Mouse (Mus musculus) spleen, postnatal 4 days (tissue): ENCODE results near the gene Gm10643.
A peak's percentile ranks its signal among the peaks of the same experiment; 100 is the strongest.

ENCODE experiments used
- DNase-seq, 2 experiments: peaks; one replicate each; pipeline ENCODE4 v3.0.0; 2022; ENCODE audit warnings: low spot score in 2 of 2

The Gm10643 gene

DNA sequence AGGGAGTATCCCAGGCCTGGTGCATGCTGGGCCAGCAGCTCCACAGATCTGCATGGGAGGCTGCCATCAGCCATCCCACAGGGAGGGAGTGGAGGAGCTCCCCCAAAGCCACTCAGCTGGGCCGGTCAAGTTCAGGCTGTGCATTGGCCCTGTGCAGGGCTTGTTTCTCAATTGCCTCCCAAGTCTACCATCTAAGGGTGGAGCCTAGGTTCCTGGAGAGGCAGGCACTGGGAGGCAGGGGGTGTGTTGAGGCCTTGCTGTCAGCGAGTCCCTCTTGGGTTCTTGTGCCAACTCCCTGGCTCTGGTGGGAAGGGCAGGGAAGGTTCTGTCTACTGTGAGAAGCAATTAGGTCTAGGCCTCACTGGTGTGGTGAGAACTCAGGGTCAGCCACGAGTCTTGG is 7.0 kb upstream of the Gm10643 start:
- DNase-seq = no peak

DNA sequence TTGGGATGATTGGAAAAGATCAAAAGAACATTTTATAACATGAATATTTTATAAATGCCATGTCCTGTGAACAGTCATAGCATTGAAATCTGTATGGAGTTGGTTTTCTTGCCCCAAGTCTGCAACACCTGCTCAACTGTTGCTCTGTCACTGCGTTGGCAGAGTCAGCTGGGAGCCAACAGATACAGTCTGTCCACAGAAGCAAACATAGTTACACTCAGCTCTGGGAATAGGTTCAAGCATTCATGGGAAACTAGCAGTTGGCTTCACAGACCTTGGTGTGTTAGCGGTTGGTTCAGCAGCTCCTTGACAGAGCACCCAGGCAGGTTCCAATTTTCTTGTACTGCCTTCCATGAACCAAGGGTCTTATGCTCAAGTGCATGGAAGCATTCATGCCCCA is 5.7 kb upstream of the Gm10643 start:
- no peak for DNase-seq

DNA sequence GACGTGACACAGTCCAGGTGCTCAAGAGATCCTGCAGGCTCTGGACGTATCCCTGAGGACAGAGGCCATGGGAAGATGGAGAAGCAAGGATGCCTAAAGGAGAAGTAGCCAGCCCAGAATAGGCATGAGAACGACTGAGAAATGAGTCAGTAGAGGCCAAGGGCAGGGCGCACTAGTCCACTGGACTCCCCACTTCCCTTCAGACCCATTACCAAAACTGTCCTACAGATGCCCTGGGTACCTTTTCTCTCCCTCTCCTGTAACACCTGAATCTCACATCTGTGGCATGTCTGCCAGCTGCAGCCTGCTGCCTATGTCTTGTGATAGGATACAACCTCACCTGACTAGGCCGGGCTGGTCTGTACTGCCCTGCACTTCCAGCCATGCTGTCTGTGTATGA is 5.3 kb upstream of the Gm10643 start:
- DNase-seq = no peak

DNA sequence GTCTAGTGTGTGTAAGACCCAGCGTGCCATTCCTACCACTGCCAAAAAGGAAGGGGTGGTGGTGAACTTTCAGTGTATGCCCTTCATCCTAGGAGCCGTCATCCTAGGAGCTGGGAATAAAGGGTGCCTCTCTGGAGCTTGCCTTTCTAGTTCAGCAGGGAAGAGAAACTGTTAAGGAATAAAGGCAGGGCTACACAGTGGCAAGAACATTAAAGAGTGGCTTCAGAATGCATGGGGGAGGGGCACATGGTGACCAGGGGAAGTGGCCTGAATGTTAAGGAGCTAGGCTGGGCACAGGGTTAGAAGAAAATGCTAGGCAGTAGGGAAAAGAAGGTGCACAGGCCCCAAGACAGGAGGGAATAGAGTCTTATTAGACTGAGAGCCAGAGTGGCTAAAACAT is 4.8 kb upstream of the Gm10643 start:
- no peak for DNase-seq

DNA sequence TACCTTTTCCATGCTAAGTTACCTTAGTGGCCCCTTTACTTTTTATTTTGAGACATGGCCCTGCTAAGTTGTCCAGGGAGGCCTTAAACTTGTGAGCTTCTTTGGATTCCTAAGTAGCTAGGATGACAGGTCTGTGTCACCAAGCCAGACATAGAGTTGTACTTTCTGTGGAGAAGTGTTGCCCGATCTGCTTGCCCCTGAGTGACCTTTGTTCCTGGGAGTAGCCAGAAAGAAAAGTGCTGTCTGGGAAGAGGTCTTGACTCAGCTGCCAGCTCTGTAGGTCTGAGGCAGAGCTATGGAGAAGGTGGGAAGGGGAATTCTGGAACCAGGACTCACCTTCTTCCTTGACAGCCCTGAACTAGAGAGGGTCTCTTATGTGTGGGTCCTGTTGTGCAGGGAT is 4.2 kb upstream of the Gm10643 start:
- no peak for DNase-seq

DNA sequence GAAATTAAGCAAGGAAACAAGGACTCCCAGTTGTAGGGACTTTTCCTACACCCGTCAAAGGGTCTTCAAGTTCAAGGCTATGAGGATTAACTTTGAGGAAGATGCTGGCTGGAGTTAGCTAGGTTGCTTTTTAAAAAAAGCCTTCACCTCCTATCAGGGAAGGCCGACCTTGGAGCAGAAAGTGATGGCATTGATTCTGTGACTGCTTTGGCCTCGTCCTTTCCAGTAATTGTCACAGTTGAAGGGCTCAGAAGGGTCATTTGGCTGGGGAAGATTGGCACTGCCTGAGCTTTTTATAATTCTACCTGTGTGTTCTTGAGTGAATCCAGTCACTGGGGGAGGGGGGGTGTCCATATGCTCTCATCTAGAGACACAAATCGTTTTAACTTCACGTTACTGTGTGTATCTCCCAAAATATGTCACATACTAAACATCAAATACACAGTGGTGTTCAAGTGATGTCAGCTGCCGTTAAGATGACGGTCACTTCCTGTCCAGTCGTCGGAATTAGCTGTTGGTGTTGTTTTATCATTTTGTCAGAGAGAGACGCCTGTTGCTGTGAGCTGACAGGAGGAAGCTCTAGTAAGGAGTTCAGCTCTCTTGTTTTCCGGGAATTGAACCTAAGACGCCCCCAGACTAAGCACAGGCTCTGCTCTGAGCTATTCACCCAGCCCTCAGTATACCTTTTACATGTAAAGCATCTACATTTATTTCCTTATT is 3.5 kb upstream of the Gm10643 start:
- DNase-seq = no peak

DNA sequence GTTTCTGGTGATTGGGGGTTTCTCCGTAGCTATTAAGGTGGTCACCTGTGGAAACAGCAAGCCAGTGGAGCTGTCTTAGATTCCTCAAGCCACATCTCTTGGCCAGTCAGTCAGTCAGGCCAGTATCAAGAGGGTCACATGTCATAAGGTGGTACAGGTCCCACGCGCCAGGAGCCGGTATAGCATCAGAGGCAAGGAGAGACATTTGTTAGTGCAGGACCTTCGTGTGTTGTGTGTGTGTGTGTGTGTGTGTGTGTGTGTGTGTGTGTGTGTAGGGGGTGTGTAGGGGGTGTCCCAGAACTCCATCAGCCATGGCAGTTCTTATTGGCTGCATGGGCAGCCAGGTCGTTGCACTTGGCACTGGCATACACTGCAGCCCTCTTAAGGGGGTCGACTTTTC is 3.0 kb upstream of the Gm10643 start:
- no peak for DNase-seq

DNA sequence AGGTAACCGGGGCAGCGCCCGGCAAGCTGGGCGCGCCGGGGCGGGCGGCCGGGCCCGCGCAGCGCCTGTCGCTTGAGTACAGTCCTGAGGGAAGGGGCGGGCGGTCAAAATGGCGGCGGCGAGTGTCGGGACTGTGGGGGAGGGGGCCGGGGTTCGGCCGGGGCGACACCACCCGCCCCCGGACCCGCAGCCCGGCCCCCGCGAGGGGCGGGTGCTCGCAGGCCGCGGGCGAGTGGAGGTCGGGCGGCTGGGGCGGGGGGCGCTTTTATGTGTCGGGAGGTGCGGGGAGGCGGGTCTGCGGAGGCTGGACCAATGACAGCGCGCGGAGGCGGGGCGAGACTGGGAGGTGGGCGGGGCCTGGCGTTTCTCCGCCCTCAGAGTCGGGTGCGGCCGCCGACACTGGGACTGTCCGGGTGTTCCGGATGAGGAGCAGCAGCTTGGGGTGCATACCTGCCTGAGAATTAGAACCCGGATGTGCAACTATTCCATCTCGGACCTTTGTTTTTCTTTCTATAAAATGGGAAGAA is 2.2 kb upstream of the Gm10643 start:
- peak; percentile 98 to 100 for DNase-seq

DNA sequence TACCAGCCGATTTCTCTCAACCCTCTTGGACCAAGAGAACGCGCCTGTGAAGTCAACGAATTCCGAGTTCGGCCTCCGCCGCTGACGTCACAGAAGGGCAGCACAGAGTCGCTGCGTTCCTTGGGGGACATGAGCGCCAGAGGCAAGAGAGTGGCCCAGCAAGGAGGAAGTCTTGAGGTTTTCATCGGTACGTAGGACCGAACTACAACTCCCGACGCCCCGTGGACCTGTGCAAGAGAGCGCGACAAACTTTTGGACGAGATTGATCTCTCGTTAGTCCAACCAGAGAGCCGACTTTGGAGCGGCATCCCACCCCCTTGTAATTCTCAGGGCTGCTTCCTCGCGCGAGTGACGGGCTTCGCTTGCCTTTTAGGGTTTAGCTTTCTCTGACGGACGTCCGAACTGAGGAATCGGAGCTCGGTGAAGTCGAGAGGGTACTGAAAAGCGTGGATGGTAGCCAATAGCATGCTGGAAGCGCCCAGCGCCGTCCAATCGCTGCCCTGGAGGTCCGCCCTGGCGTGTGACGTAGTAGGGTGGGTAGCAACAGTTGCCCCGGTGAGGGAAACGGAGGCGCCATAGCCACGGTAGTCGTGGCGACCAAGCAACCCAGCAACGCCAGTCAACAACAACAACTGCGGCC is 1.5 kb upstream of the Gm10643 start, which contains the start of gene Rfx1:
Gene Rfx1, plus strand, starts transcription at position 544 of the 640 bp plus-strand sequence.
- DNase-seq = peak; percentile 97 to 98

DNA sequence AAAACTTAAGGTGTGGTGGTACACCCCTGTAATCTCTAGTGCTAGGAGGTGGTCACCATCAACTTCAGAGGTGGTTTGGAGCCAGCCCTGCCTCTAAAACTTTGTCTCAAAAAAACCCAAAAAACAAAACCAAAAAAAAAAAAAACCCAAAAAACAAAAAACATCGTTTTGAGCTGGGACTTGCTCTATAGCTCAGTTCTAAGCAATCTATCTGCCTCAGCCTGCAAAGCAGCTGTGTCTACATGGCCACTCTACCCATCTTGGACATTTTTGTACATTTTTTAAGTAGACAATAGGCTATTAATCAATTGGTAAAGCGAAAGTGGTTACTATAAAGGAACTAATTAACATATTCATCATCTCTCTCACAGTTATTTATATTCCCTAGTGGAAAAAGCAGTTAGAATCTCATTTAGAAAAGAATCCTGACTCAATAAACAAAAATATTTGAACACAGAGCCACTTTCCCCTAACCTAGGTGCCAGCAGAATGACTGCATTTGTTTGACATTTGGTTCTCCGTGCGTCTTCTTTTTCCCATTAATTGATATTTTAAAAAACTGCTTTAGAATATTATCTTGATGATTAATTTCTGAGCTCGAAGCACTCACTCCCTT is 628 bp upstream of the Gm10643 start:
- DNase-seq = no peak

DNA sequence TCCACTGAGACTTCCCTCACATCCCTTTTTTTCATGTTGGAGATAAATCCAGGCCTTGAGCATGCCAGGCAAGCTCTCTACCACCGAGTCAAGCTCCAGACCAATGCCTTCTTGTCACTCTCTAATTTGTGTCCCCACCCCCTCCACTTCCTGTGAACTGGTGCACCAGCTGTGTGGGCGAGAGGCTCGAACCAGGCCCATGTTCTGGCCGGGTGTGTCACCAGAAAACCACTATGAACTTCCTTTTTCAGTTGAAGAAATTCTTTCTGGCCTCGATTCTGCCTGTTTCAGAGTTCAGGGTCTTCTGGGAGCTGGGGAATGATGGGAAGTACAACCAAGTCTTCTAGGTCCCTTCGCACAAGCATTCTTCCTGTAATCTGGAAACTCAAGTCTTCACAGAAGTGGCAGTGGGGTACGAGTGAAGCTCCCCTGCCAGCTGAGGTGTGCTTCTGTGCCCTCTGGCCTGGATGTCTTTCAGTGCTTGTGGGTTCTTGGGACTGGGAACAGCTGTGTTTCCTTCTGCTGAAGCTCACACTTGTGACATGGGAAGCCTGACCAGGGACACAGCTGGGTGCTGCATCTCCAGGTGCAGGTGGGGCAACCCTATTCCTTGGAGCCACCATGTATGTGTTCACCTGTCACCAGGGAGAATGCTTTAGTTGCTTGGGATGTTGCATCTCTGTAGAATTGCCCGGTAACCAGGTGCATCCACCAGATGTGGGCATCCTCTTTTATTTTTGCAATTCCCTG is 901 bp downstream of the Gm10643 start:
- DNase-seq = peak; percentile 64 to 75

DNA sequence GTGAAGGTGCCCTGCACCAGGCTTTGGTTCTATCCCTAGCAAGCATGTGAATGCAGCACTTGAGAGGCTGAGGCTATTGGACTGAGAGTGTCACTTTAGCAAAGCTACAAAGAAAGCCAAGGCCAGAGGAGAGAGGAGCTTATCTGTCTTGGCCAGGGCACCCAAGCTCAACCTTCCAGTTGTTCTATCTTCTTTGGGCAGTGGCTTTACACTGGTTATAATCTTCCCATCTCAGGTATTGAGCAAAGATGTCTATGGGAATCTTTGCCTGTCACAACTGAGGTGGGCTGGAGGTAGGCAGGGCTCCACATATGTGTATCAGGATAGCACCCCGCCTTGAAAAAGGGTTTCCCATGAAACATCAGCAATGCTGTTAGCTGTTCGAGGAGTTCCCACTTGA is 4.7 kb downstream of the Gm10643 start:
- no peak for DNase-seq

DNA sequence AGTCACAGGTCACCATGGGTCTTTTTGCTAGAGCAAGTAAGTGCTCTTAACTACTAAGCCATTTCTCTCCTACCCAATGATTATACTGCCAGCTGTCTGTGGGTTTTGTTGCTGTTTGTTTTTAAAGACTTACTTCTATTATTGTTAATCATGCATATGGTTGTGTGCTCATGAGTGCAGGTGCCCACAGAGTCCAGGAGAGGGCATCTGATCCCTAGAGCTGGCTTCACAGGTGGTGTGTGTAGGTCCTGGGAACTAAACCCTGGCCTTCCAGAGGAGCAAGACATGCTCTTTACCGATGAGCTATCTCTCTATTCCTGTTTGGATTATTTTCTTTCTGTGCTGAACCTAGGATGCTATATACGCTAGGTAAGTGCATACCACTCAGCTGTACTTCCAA is 5.7 kb downstream of the Gm10643 start:
- no peak for DNase-seq

DNA sequence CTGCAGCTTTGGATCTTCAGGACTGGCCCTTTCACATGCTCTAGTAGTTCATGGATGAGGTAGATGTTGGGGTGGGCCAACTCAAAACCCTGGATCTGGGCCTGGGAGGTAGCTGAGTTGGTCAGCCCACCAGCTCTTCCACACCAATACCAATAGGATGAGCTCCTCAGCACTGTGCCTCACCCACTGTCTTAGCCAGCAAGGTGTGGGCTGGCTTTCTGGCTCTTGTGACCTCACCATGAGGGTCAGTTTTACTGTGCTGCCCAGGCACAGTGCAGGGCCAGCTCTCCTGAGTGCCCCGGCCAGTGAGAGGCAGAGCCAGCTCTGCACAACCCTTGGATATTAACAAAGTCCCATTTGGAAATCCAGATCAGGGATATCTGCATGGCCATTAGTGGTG is 7.1 kb downstream of the Gm10643 start:
- no peak for DNase-seq

DNA sequence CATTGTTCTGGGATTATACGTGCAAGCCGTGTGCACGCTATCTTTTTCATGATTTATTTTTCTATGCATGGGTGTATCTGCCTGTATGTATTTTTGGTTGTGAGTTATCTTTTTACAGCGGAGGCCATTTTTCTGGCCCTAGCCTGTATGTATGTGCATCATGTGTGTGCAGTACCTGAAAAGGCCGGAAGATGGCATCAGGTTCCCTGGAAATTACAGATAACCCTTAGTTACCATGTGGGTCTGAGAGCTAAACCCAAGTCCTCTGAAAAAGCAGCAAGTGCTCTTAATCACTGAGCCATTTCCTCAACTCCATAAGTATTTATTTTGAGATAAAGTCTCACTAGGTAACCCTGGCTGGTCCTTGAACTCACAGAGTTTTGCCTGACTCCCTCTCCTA is 11.7 kb downstream of the Gm10643 start:
- DNase-seq = no peak

DNA sequence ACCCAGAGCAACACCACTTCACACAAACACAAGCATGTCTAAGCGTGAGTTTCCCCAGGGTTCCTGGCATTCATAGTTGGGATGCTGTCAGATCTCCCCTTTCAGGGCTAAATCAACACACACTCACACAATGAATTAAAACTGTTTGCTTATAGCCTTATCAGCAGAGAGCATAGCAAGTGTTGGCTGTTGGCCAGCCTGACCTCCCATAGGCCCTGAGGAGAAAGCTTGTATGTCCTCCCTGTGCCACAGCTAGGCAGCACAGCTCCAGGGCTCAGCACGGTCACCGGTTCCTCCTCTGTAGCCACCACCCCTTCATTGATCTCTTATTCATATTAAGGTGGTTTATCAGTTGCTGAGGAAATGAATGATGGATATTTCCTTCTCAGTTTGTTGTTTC is 12.2 kb downstream of the Gm10643 start:
- DNase-seq = peak in 1 of 2 experiments; percentile 53

DNA sequence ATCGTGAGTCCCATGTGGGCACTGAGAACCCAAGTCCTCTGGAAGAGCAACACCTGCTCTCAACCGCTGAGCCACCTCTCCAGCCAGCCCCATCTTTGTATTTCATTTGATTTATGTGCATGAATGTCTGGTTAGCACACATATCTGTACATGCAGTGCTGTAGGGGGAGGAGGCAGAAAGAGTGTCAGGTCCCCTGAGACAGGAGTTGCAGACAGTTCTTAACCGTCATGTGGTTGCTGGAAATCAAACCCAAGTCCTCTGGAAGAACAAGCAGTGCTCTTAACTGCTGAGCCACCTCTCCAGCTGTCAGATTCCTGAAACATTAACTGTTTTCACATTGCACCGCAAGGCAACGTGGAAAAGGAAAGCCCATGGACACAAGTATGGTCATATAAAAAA is 16.8 kb downstream of the Gm10643 start:
- DNase-seq = no peak

DNA sequence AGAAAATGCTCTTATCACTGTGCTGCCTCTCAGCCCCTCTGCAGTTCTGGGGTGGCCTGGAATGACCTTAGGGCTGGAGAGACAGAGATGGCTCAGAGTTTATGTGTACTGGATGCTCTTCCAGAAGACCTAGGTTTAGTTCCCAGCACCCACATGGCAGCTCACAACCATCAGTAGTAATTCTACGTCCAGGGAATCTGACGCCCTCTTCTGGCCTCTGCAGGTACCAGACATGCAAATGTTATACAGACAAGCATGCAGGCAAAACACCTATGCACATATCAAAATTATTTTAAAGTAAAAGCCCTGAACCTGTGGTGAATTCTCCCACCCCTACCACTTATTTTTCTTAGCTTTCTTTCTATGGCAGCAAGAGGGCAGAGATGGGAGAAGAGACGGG is 18.4 kb downstream of the Gm10643 start:
- DNase-seq = no peak

DNA sequence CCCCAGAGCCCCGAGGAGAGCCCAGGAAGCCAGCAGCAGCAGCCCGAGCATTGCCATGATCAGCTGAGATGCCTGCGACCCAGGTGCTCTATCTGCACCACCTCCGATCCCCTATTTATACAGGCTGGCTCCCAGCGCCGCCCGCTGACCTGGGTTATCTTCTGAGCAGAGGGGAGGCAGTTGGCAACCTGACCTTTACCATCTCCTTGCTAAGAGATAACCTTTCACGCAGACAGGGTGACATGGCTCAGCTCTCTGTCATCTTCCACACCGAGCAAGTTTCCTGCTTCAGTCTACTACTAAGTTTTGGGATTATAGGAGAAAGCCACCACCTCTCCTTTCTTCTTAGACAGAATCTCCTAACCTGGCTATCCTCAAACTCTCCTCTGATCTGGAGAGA is 20.0 kb downstream of the Gm10643 start, which contains the start of gene Rln3:
Gene Rln3, minus strand, starts transcription at position 101 of the 400 bp plus-strand sequence.
- DNase-seq = no peak

DNA sequence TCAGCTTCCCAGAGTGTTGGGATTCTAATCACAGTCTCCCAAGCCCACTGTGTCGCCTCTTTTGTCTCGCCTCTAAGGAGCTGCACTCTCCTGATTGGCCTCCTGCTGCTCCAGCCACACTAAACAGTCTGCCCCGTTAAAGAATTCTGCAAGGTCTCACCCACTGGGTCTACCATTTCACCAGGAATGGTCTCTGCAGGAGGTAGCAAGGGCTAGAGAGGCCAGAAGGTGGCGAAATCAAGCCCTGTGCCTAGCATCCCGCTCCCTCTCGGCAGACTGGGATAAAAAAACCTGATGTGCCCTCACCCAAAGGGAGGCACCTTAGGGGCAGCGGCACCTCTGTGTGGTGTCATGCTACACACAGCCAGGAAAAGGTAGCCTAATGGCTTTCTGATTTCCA is 20.8 kb downstream of the Gm10643 start:
- DNase-seq = no peak

DNA sequence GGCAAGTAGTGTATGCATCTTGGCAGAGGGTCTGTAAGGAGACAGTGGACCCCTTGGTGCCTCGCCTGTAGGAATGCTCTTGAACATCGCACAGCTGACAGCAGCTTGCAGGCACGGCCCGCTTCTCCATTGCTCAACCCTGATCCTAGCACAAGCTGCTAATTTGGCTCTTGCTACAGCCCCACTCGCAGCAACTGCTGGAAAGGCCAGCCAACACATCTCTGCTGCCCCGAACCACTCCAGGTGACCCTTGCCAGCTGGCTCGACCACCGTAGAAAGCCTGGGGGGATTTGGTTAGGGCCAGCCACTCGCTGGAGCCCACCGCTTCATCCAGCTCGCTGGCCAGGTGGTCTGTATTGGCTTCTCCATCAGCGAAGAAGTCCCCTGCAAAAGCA is 22.0 kb downstream of the Gm10643 start:
- no peak for DNase-seq
